Mouse (Mus musculus) embryonic facial prominence, embryonic 10.5 days (tissue): ENCODE measurements around the gene Slc39a5. TPM values are rescaled to one million over a fixed set of nuclear protein-coding genes. Genes with fewer than 3 reads are reported as not detected.

Experiments
- DNase-seq: peaks from one replicate; pipeline ENCODE4 v3.0.0-alpha.2; 2017; ENCODE audit warnings: low spot score
- H3K27ac ChIP-seq: fragments of 300-500 bp; sonication (generic); replicated peaks from 2 replicates; pipeline ENCODE4 v1.5.1; 2016; ENCODE audit warnings: mild to moderate bottlenecking
- H3K27me3 ChIP-seq: fragments of 300-500 bp; sonication (generic); replicated peaks from 2 replicates; pipeline ENCODE4 v1.6.1; 2016; ENCODE audit warnings: low read depth, mild to moderate bottlenecking; ENCODE audit not compliant: poor library complexity, severe bottlenecking
- H3K36me3 ChIP-seq: fragments of 300-500 bp; sonication (generic); replicated peaks from 2 replicates; pipeline ENCODE4 v1.6.1; 2016; ENCODE audit warnings: mild to moderate bottlenecking, moderate library complexity
- H3K4me1 ChIP-seq: fragments of 300-500 bp; sonication (generic); 2 replicates; pipeline ENCODE4 v1.6.1; 2016
- H3K4me3 ChIP-seq: fragments of 300-500 bp; sonication (generic); 2 replicates; pipeline ENCODE4 v1.5.1; 2016; ENCODE audit warnings: mild to moderate bottlenecking, moderate library complexity
- H3K9me3 ChIP-seq: fragments of 300-500 bp; sonication (generic); 2 replicates; pipeline ENCODE4 v1.6.1; 2016; ENCODE audit warnings: mild to moderate bottlenecking
- WGBS: fragments of 180-500 bp; shearing (Covaris S2); methylation state at CpG from one replicate; pipeline ENCODE4 v1.1.7; 2016; 5-methylcytosine and 5-hydroxymethylcytosine counted together
- polyA plus RNA-seq: library from polyadenylated mRNA; unstranded; fragments of >200 nt; fragmentation: Nextera tagmentation; extraction: Ambion mirVana; gene quantifications from 2 replicates; pipeline ENCODE4 v1.2.1, GENCODE M21; 2016

The Slc39a5 gene
- polyA plus RNA-seq, 1 experiment from 2014 or later, result 0.36 TPM

GRCm38 (mm10) chr10:128382482-128382881 lies 18.5 kb downstream of the Slc39a5 start:
- DNase-seq, result no peak
- H3K4me3 ChIP-seq, result no peak overlapping the region
- H3K27ac ChIP-seq, result no peak overlapping the region
- H3K4me1 ChIP-seq, result peaks cover 20% of the 10 kb centered on the region
- H3K9me3 ChIP-seq, result no peaks in the 10 kb centered on the region
- 89% methylated on average over 8 of the region's 8 CpGs for WGBS
- H3K36me3 ChIP-seq, result peaks cover 94% of the 10 kb centered on the region
- H3K27me3 ChIP-seq, result no peaks in the 10 kb centered on the region

GRCm38 (mm10) chr10:128380565-128380964 lies 20.5 kb downstream of the Slc39a5 start:
- Histone ChIP-seq H3K27me3 (no peaks in the 10 kb centered on the region), H3K4me3 (0 out of 2 replicates have a peak overlapping the region, but pooled peaks have one; percentile 5), H3K36me3 (peaks cover 75% of the 10 kb centered on the region), H3K4me1 (peaks cover 32% of the 10 kb centered on the region), H3K27ac (no peak overlapping the region), H3K9me3 (no peaks in the 10 kb centered on the region)
- WGBS, result 87% methylated on average over 5 of the region's 5 CpGs
- DNase-seq, result no peak

GRCm38 (mm10) chr10:128379260-128379659 lies 21.8 kb downstream of the Slc39a5 start:
- Histone ChIP-seq H3K27me3 (no peaks in the 10 kb centered on the region), H3K27ac (no peak overlapping the region), H3K36me3 (peaks cover 62% of the 10 kb centered on the region), H3K4me3 (peak overlapping the region; percentile 78; the same call in 1 of the 2 replicates), H3K4me1 (peaks cover 32% of the 10 kb centered on the region), H3K9me3 (no peaks in the 10 kb centered on the region)
- 91% methylated on average over 7 of the region's 7 CpGs for WGBS
- DNase-seq, result no peak

- Histone ChIP-seq H3K27ac (peak overlapping the region; percentile 35; the same call in 1 of the 2 replicates), H3K36me3 (peaks cover 54% of the 10 kb centered on the region), H3K9me3 (no peaks in the 10 kb centered on the region), H3K4me1 (peaks cover 32% of the 10 kb centered on the region), H3K4me3 (peak overlapping the region; percentile 78), H3K27me3 (no peaks in the 10 kb centered on the region)
- 78% methylated on average over 3 of the region's 3 CpGs for WGBS
- no peak for DNase-seq
These were observed 22.6 kb downstream of the Slc39a5 start for GRCm38 (mm10) chr10:128378462-128378861.

- Histone ChIP-seq H3K36me3 (peaks cover 50% of the 10 kb centered on the region), H3K4me1 (peaks cover 32% of the 10 kb centered on the region)
- 57% methylated on average over 14 of the region's 14 CpGs for WGBS
These were observed 23.0 kb downstream of the Slc39a5 start for GRCm38 (mm10) chr10:128377940-128378448.

GRCm38 (mm10) chr10:128377222-128377939 lies 23.6 kb downstream of the Slc39a5 start:
- no peaks in the 10 kb centered on the region for H3K27me3 ChIP-seq
- peak overlapping the region; percentile 99 for H3K27ac ChIP-seq
- under 1% methylated on average over 47 of the region's 47 CpGs for WGBS
- peaks cover 32% of the 10 kb centered on the region for H3K4me1 ChIP-seq
- DNase-seq, result peak; percentile 81
- H3K4me3 ChIP-seq, result peak overlapping the region; percentile 78
- peaks cover 43% of the 10 kb centered on the region for H3K36me3 ChIP-seq
- H3K9me3 ChIP-seq, result no peaks in the 10 kb centered on the region

More at GRCm38 (mm10) chr10:128377940-128378448, 23.0 kb downstream of the Slc39a5 start:
- peak overlapping the region; percentile 78 for H3K4me3 ChIP-seq
- no peaks in the 10 kb centered on the region for H3K9me3 ChIP-seq
- peak overlapping the region; percentile 99 for H3K27ac ChIP-seq
- no peaks in the 10 kb centered on the region for H3K27me3 ChIP-seq
- DNase-seq, result no peak

GRCm38 (mm10) chr10:128376455-128377211 lies 24.4 kb downstream of the Slc39a5 start, which contains the start of gene Ankrd52:
TSS of gene Ankrd52 (plus strand) at chr10:128377115.
- Histone ChIP-seq H3K9me3 (no peaks in the 10 kb centered on the region), H3K27me3 (no peaks in the 10 kb centered on the region), H3K4me1 (peaks cover 32% of the 10 kb centered on the region), H3K36me3 (peaks cover 36% of the 10 kb centered on the region), H3K4me3 (peak within 1 kb of the TSS; percentile 78), H3K27ac (peak within 1 kb of the TSS; percentile 99)
- WGBS, result under 1% methylated on average over 73 of the region's 73 CpGs
- peak; percentile 89 for DNase-seq

GRCm38 (mm10) chr10:128376099-128376454 lies 25.0 kb downstream of the Slc39a5 start:
- H3K27me3 ChIP-seq, result no peaks in the 10 kb centered on the region
- no peaks in the 10 kb centered on the region for H3K9me3 ChIP-seq
- 50% methylated on average over 4 of the region's 4 CpGs for WGBS
- no peak for DNase-seq
- peak overlapping the region; percentile 78 for H3K4me3 ChIP-seq
- H3K4me1 ChIP-seq, result peaks cover 32% of the 10 kb centered on the region
- H3K27ac ChIP-seq, result peak overlapping the region; percentile 99
- peaks cover 30% of the 10 kb centered on the region for H3K36me3 ChIP-seq

GRCm38 (mm10) chr10:128374393-128374792 lies 26.6 kb downstream of the Slc39a5 start:
- WGBS, result 78% methylated on average over 6 of the region's 6 CpGs
- H3K27ac ChIP-seq, result no peak overlapping the region
- H3K4me3 ChIP-seq, result no peak overlapping the region
- peaks cover 32% of the 10 kb centered on the region for H3K4me1 ChIP-seq
- no peaks in the 10 kb centered on the region for H3K27me3 ChIP-seq
- H3K9me3 ChIP-seq, result no peaks in the 10 kb centered on the region
- no peak for DNase-seq
- peaks cover 14% of the 10 kb centered on the region for H3K36me3 ChIP-seq

GRCm38 (mm10) chr10:128372989-128373748 lies 27.9 kb downstream of the Slc39a5 start:
- peaks cover 1% of the 10 kb centered on the region for H3K36me3 ChIP-seq
- H3K4me1 ChIP-seq, result peaks cover 26% of the 10 kb centered on the region
- H3K9me3 ChIP-seq, result no peaks in the 10 kb centered on the region
- WGBS, result 84% methylated on average over 6 of the region's 6 CpGs
- no peaks in the 10 kb centered on the region for H3K27me3 ChIP-seq
- DNase-seq, result no peak
- H3K27ac ChIP-seq, result no peak overlapping the region
- H3K4me3 ChIP-seq, result no peak overlapping the region

GRCm38 (mm10) chr10:128372142-128372541 lies 28.9 kb downstream of the Slc39a5 start:
- no peak for DNase-seq
- Histone ChIP-seq H3K9me3 (no peaks in the 10 kb centered on the region), H3K4me3 (no peak overlapping the region), H3K4me1 (peaks cover 27% of the 10 kb centered on the region), H3K36me3 (no peaks in the 10 kb centered on the region), H3K27ac (no peak overlapping the region), H3K27me3 (no peaks in the 10 kb centered on the region)
- 82% methylated on average over 5 of the region's 5 CpGs for WGBS

- no peaks in the 10 kb centered on the region for H3K9me3 ChIP-seq
- peaks cover 15% of the 10 kb centered on the region for H3K4me1 ChIP-seq
- WGBS, result 58% methylated on average over 4 of the region's 4 CpGs
- H3K4me3 ChIP-seq, result no peak overlapping the region
- peaks cover 6% of the 10 kb centered on the region for H3K36me3 ChIP-seq
- DNase-seq, result no peak
- no peaks in the 10 kb centered on the region for H3K27me3 ChIP-seq
- H3K27ac ChIP-seq, result no peak overlapping the region
These were observed 30.4 kb downstream of the Slc39a5 start for GRCm38 (mm10) chr10:128370601-128371000.
